Mouse (Mus musculus): ENCODE measurements around the gene Tesk2. TPM values are rescaled to one million over a fixed set of nuclear protein-coding genes. Genes with fewer than 3 reads are reported as not detected.

The Tesk2 gene
- total RNA-seq, 1 experiment: 15.3 TPM

DNA sequence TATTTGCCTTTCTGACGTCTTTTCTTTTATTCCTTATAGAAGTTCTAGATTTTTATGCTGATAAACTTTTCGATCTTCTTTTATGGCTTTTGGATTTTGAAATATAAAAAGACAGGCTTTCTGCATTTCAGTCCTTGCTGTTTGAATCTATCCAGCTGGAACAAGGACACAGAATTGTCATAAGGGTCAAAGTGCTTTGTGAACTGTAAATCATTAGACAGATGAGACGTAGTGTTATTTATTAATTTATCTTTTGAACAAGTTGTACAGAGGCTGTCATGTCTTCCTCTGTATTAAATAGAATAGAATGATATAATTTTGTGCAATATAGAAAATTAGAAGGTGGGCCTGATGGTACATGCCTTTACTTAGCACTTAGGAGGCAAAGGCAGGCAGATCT lies 6.7 kb downstream of the Tesk2 start:
- Histone ChIP-seq H3K9ac (ENCODE audit: insufficient read depth, low read depth, low read length, poor library complexity, severe bottlenecking) (no peak overlapping the region), H3K27ac (ENCODE audit: insufficient read depth, low read depth, low read length, poor library complexity, severe bottlenecking) (no peak overlapping the region), H3K9me3 (ENCODE audit: control insufficient read depth, insufficient read depth, low read depth, low read length) (no peaks in the 10 kb centered on the region), H3K4me3 (ENCODE audit: insufficient read depth in 1 of 2, low read depth in 1 of 2, low read length in 2 of 2, poor library complexity in 1 of 2, severe bottlenecking in 1 of 2) (no peak overlapping the region), H3K36me3 (ENCODE audit: control insufficient read depth, insufficient read depth, low read length, poor library complexity, severe bottlenecking) (no peaks in the 10 kb centered on the region), H3K4me1 (ENCODE audit: control insufficient read depth in 2 of 2, insufficient read depth in 2 of 2, low read length in 2 of 2, poor library complexity in 1 of 2) (peaks cover 6 to 8% of the 10 kb centered on the region in 2 experiments)
- DNase-seq (ENCODE audit: low read depth, low spot score): no peak
- in situ Hi-C loops (cut with MboI; ENCODE audit: low sequenced_read_pairs in 2 of 2, unreplicated experiment in 2 of 2): no loop called here
- no peak for TF ChIP-seq HCFC1 (IDR thresholded peaks at IDR 0.05; ENCODE audit: borderline replicate concordance, insufficient read depth, low read length)
- TF ChIP-seq ZNF384 (IDR thresholded peaks at IDR 0.05; ENCODE audit: low read depth, low read length): no peak
- TF ChIP-seq CHD2 (IDR thresholded peaks at IDR 0.05; ENCODE audit: low read depth, low read length): no peak
- no peak for TF ChIP-seq ZC3H11A (IDR thresholded peaks at IDR 0.05; ENCODE audit: borderline replicate concordance, low read depth, low read length)
- TF ChIP-seq MAFK (IDR thresholded peaks at IDR 0.05; ENCODE audit: insufficient read depth, low read depth, low read length): no peak

DNA sequence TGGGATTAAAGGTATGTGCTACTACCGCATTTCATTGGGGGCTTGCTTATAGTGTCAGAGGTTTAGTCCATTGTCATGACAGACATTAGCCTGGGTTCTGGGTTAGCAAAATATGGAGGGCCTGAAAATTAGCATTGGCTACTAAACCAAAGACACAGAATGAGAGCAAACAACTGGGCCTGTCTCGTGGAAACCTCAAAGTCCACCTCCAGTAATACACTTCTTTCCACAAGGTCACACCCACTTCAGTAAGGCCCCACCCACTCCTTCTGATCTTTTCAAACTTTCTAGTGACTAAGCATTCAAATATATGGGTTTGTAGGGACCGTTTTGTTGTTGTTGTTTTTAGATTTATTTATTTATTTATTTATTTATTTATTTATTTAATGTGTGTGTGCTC lies 8.8 kb downstream of the Tesk2 start:
- Histone ChIP-seq H3K27ac (ENCODE audit: insufficient read depth, low read depth, low read length, poor library complexity, severe bottlenecking) (no peak overlapping the region), H3K36me3 (ENCODE audit: control insufficient read depth, insufficient read depth, low read length, poor library complexity, severe bottlenecking) (no peaks in the 10 kb centered on the region), H3K4me1 (ENCODE audit: control insufficient read depth in 2 of 2, insufficient read depth in 2 of 2, low read length in 2 of 2, poor library complexity in 1 of 2) (peaks cover 6 to 9% of the 10 kb centered on the region in 2 experiments), H3K9me3 (ENCODE audit: control insufficient read depth, insufficient read depth, low read depth, low read length) (no peaks in the 10 kb centered on the region), H3K4me3 (ENCODE audit: insufficient read depth in 1 of 2, low read depth in 1 of 2, low read length in 2 of 2, poor library complexity in 1 of 2, severe bottlenecking in 1 of 2) (no peak overlapping the region), H3K9ac (ENCODE audit: insufficient read depth, low read depth, low read length, poor library complexity, severe bottlenecking) (no peak overlapping the region)
- no peak for DNase-seq (ENCODE audit: low read depth, low spot score)
- no peak for TF ChIP-seq ZC3H11A (IDR thresholded peaks at IDR 0.05; ENCODE audit: borderline replicate concordance, low read depth, low read length)
- no peak for TF ChIP-seq CHD2 (IDR thresholded peaks at IDR 0.05; ENCODE audit: low read depth, low read length)
- no peak for TF ChIP-seq MAFK (IDR thresholded peaks at IDR 0.05; ENCODE audit: insufficient read depth, low read depth, low read length)
- TF ChIP-seq ZNF384 (IDR thresholded peaks at IDR 0.05; ENCODE audit: low read depth, low read length): no peak
- TF ChIP-seq HCFC1 (IDR thresholded peaks at IDR 0.05; ENCODE audit: borderline replicate concordance, insufficient read depth, low read length): no peak
- in situ Hi-C loops (cut with MboI; ENCODE audit: low sequenced_read_pairs in 2 of 2, unreplicated experiment in 2 of 2): no loop called here

- H3K4me1 ChIP-seq (ENCODE audit: control insufficient read depth in 2 of 2, insufficient read depth in 2 of 2, low read length in 2 of 2, poor library complexity in 1 of 2): peaks cover 0 to 2% of the 10 kb centered on the region in 2 experiments; a peak in 2 of 4 replicates
- DNase-seq (ENCODE audit: low read depth, low spot score): no peak
- in situ Hi-C loops (cut with MboI; ENCODE audit: low sequenced_read_pairs in 2 of 2, unreplicated experiment in 2 of 2): no loop called here
- peak overlapping the region; percentile 5 to 10; a peak in 3 of 4 replicates for H3K4me3 ChIP-seq (ENCODE audit: insufficient read depth in 1 of 2, low read depth in 1 of 2, low read length in 2 of 2, poor library complexity in 1 of 2, severe bottlenecking in 1 of 2)
- H3K27ac ChIP-seq (ENCODE audit: insufficient read depth, low read depth, low read length, poor library complexity, severe bottlenecking): no peak overlapping the region
- no peaks in the 10 kb centered on the region for H3K36me3 ChIP-seq (ENCODE audit: control insufficient read depth, insufficient read depth, low read length, poor library complexity, severe bottlenecking)
- no peaks in the 10 kb centered on the region for H3K9me3 ChIP-seq (ENCODE audit: control insufficient read depth, insufficient read depth, low read depth, low read length)
- H3K9ac ChIP-seq (ENCODE audit: insufficient read depth, low read depth, low read length, poor library complexity, severe bottlenecking): peak overlapping the region; percentile 1; the same call in 1 of the 2 replicates
- TF ChIP-seq ZNF384 (IDR thresholded peaks at IDR 0.05; ENCODE audit: low read depth, low read length) (no peak), CHD2 (IDR thresholded peaks at IDR 0.05; ENCODE audit: low read depth, low read length) (no peak), HCFC1 (IDR thresholded peaks at IDR 0.05; ENCODE audit: borderline replicate concordance, insufficient read depth, low read length) (no peak), ZC3H11A (IDR thresholded peaks at IDR 0.05; ENCODE audit: borderline replicate concordance, low read depth, low read length) (no peak), MAFK (IDR thresholded peaks at IDR 0.05; ENCODE audit: insufficient read depth, low read depth, low read length) (no peak)
Measured at GRCm38 (mm10) chr4:116731077-116731476, 10.3 kb downstream of the Tesk2 start.

DNA sequence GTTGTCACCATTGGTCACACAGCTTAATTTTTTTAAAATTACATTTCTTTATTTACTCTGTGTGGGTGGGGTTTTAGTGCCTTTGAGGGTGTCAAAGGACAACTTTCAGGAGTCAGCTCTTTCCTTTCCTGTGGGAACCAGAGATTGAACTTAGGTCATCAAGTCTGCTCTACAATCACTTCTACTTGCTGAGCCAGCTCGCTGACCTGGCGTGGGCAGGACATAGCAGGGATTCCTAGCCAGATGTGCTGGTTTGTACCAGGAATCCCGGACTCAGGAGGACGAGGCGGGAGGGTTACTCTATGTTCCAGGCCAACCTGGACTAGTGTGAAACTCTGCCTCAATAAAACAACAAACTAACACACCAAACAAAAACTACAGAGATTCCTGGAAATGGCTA lies 11.6 kb downstream of the Tesk2 start:
- peaks cover 0 to 2% of the 10 kb centered on the region in 2 experiments; a peak in 2 of 4 replicates for H3K4me1 ChIP-seq (ENCODE audit: control insufficient read depth in 2 of 2, insufficient read depth in 2 of 2, low read length in 2 of 2, poor library complexity in 1 of 2)
- H3K9me3 ChIP-seq (ENCODE audit: control insufficient read depth, insufficient read depth, low read depth, low read length): no peaks in the 10 kb centered on the region
- TF ChIP-seq ZNF384 (IDR thresholded peaks at IDR 0.05; ENCODE audit: low read depth, low read length): no peak
- no peak for TF ChIP-seq ZC3H11A (IDR thresholded peaks at IDR 0.05; ENCODE audit: borderline replicate concordance, low read depth, low read length)
- TF ChIP-seq CHD2 (IDR thresholded peaks at IDR 0.05; ENCODE audit: low read depth, low read length): no peak
- TF ChIP-seq MAFK (IDR thresholded peaks at IDR 0.05; ENCODE audit: insufficient read depth, low read depth, low read length): no peak
- TF ChIP-seq HCFC1 (IDR thresholded peaks at IDR 0.05; ENCODE audit: borderline replicate concordance, insufficient read depth, low read length): no peak
- DNase-seq (ENCODE audit: low read depth, low spot score): no peak
- H3K9ac ChIP-seq (ENCODE audit: insufficient read depth, low read depth, low read length, poor library complexity, severe bottlenecking): no peak overlapping the region
- no peaks in the 10 kb centered on the region for H3K36me3 ChIP-seq (ENCODE audit: control insufficient read depth, insufficient read depth, low read length, poor library complexity, severe bottlenecking)
- H3K27ac ChIP-seq (ENCODE audit: insufficient read depth, low read depth, low read length, poor library complexity, severe bottlenecking): no peak overlapping the region
- in situ Hi-C loops (cut with MboI; ENCODE audit: low sequenced_read_pairs in 2 of 2, unreplicated experiment in 2 of 2): no loop called here
- no peak overlapping the region for H3K4me3 ChIP-seq (ENCODE audit: insufficient read depth in 1 of 2, low read depth in 1 of 2, low read length in 2 of 2, poor library complexity in 1 of 2, severe bottlenecking in 1 of 2)

DNA sequence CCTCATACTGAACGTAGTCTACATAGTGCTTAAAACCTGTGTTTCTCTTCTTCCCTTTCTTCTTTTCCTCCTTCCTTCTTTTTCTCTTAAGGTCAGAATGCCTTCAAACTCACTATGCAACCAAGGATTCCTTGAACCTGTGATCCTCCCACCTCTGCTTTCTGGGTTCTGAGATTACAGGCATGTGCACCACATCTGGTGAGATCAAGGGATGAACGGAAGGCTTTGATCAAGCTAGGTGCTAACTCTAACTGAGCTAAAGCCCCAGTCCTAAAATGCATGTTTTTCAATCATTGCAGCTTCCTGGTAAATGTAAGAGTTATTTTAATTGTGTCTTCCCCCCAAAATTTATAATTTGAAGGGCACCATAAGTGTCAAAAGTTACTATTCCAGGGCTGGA lies 14.2 kb downstream of the Tesk2 start:
- Histone ChIP-seq H3K9me3 (ENCODE audit: control insufficient read depth, insufficient read depth, low read depth, low read length) (no peaks in the 10 kb centered on the region), H3K4me3 (ENCODE audit: insufficient read depth in 1 of 2, low read depth in 1 of 2, low read length in 2 of 2, poor library complexity in 1 of 2, severe bottlenecking in 1 of 2) (no peak overlapping the region), H3K27ac (ENCODE audit: insufficient read depth, low read depth, low read length, poor library complexity, severe bottlenecking) (no peak overlapping the region), H3K36me3 (ENCODE audit: control insufficient read depth, insufficient read depth, low read length, poor library complexity, severe bottlenecking) (no peaks in the 10 kb centered on the region), H3K9ac (ENCODE audit: insufficient read depth, low read depth, low read length, poor library complexity, severe bottlenecking) (no peak overlapping the region), H3K4me1 (ENCODE audit: control insufficient read depth in 2 of 2, insufficient read depth in 2 of 2, low read length in 2 of 2, poor library complexity in 1 of 2) (peaks cover 0 to 2% of the 10 kb centered on the region in 2 experiments; a peak in 2 of 4 replicates)
- no peak for DNase-seq (ENCODE audit: low read depth, low spot score)
- TF ChIP-seq ZC3H11A (IDR thresholded peaks at IDR 0.05; ENCODE audit: borderline replicate concordance, low read depth, low read length): no peak
- no peak for TF ChIP-seq MAFK (IDR thresholded peaks at IDR 0.05; ENCODE audit: insufficient read depth, low read depth, low read length)
- no peak for TF ChIP-seq ZNF384 (IDR thresholded peaks at IDR 0.05; ENCODE audit: low read depth, low read length)
- no peak for TF ChIP-seq HCFC1 (IDR thresholded peaks at IDR 0.05; ENCODE audit: borderline replicate concordance, insufficient read depth, low read length)
- no peak for TF ChIP-seq CHD2 (IDR thresholded peaks at IDR 0.05; ENCODE audit: low read depth, low read length)
- in situ Hi-C loops (cut with MboI; ENCODE audit: low sequenced_read_pairs in 2 of 2, unreplicated experiment in 2 of 2): no loop called here
